Mouse (Mus musculus): ENCODE data around the gene Iqcf3. TPM values are rescaled to one million over a fixed set of nuclear protein-coding genes. Genes with fewer than 3 reads are reported as not detected.

Iqcf3 gene
- polyA plus RNA-seq, 1 experiment from 2014 or later = not detected

DNA sequence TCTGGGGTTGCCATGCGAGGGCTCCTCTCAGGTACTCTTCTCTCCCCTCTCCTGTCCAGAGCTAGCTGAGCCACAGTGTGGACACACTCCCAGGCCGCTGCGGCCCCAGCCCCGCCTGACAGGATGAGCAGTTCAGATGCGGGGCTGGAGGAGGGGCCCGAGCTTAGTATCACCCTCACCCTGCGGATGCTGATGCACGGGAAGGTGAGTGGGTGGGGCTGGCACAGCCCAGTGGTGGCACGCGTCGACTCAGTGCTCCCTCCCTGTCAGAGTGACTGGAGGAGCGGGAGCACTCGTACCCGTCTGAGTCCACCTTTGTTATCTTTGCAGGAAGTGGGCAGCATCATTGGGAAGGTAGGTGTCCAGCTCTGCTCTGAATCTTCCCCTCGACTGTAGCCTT, 101.5 kb downstream of the Iqcf3 start:
- H3K4me1 ChIP-seq (ENCODE audit: control insufficient read depth, insufficient read depth, low read length) = peaks cover 32% of the 10 kb centered on the region
- H3K9me3 ChIP-seq (ENCODE audit: control insufficient read depth, low read depth, low read length) = no peaks in the 10 kb centered on the region
- no peak for ATAC-seq (ENCODE audit: insufficient number of reproducible peaks, insufficient read depth, low FRiP score, low read depth)
- 76% methylated on average over 15 of the region's 15 CpGs for WGBS
- H3K4me2 ChIP-seq (replicated peaks; ENCODE audit: low read depth, low read length) = no peak overlapping the region
- H3K36me3 ChIP-seq (ENCODE audit: control insufficient read depth, insufficient read depth, low read length) = peaks cover 20% of the 10 kb centered on the region
- H3K4me3 ChIP-seq (ENCODE audit: low read depth, low read length) = no peak overlapping the region
- H3K9ac ChIP-seq (replicated peaks; ENCODE audit: low read depth, low read length) = no peak overlapping the region
- no peaks in the 10 kb centered on the region for H3K27me3 ChIP-seq (ENCODE audit: control insufficient read depth, insufficient read depth, low read length)
- H3K27ac ChIP-seq (ENCODE audit: low read length) = no peak overlapping the region

GRCm38 (mm10) chr9:106457920-106458319, 103.5 kb downstream of the Iqcf3 start:
- no peak overlapping the region for H3K9ac ChIP-seq (replicated peaks; ENCODE audit: low read depth, low read length)
- H3K4me1 ChIP-seq (ENCODE audit: control insufficient read depth, insufficient read depth, low read length) = peaks cover 30% of the 10 kb centered on the region
- no peaks in the 10 kb centered on the region for H3K27me3 ChIP-seq (ENCODE audit: control insufficient read depth, insufficient read depth, low read length)
- H3K27ac ChIP-seq (ENCODE audit: low read length) = no peak overlapping the region
- ATAC-seq (ENCODE audit: insufficient number of reproducible peaks, insufficient read depth, low FRiP score, low read depth) = no peak
- no peaks in the 10 kb centered on the region for H3K9me3 ChIP-seq (ENCODE audit: control insufficient read depth, low read depth, low read length)
- no peak overlapping the region for H3K4me3 ChIP-seq (ENCODE audit: low read depth, low read length)
- no peak overlapping the region for H3K4me2 ChIP-seq (replicated peaks; ENCODE audit: low read depth, low read length)
- WGBS = 73% methylated on average over 5 of the region's 5 CpGs
- peaks cover 12% of the 10 kb centered on the region for H3K36me3 ChIP-seq (ENCODE audit: control insufficient read depth, insufficient read depth, low read length)

- Histone ChIP-seq H3K36me3 (ENCODE audit: control insufficient read depth, insufficient read depth, low read length) (peaks cover 8% of the 10 kb centered on the region), H3K9ac (replicated peaks; ENCODE audit: low read depth, low read length) (no peak overlapping the region), H3K27ac (ENCODE audit: low read length) (peak overlapping the region; percentile 44; the same call in 1 of the 2 replicates), H3K27me3 (ENCODE audit: control insufficient read depth, insufficient read depth, low read length) (no peaks in the 10 kb centered on the region), H3K4me2 (replicated peaks; ENCODE audit: low read depth, low read length) (peak overlapping the region; percentile 92; the same call in 1 of the 2 replicates), H3K4me1 (ENCODE audit: control insufficient read depth, insufficient read depth, low read length) (peaks cover 36% of the 10 kb centered on the region), H3K9me3 (ENCODE audit: control insufficient read depth, low read depth, low read length) (no peaks in the 10 kb centered on the region), H3K4me3 (ENCODE audit: low read depth, low read length) (no peak overlapping the region)
- ATAC-seq (ENCODE audit: insufficient number of reproducible peaks, insufficient read depth, low FRiP score, low read depth) = no peak
- WGBS = 42% methylated on average over 9 of the region's 9 CpGs
Measured at GRCm38 (mm10) chr9:106457163-106457559, 104.3 kb downstream of the Iqcf3 start.

DNA sequence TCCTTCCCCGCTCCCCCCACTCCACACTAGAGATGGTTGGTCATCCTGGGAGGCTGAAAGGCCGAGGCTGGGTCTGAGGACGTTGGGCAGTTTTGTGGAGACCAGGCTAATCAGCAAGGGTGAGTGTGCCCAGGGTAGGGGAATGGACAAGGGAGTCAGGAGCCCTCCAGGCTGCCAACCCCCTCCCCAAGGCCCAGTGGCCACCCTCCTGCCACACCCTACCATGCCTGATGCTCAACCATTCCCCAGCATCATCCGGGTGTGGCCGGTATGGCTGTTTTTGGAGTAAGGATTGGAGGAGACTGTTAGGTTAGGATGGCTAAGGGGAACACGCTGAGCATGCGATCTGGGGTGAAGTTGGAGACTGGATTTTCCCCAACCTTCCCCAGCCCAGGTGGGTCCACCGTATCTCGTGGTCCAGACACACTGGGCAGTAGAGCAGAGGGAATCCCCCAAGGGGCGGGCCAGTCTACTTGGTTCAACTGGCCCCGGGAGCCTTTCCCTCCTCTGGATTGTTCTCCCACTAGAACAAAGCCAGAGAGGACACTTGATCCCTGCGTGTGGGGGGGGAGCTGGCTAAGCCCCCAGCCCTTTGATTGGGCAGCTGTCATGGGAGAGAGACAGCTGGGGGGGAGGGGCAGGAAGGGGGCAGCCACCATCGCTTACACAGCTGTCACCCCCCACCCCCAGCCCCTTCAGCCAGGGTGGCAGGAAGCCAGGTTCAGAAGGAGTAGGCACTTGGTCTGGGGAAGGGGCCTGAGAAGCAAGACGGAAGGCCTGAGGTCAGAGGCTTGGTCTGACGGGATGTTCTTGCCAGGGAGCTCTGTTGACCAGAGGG, 104.9 kb downstream of the Iqcf3 start:
- Histone ChIP-seq H3K9ac (replicated peaks; ENCODE audit: low read depth, low read length) (0 out of 2 replicates have a peak overlapping the region, but pooled peaks have one; percentile 67), H3K4me2 (replicated peaks; ENCODE audit: low read depth, low read length) (peak overlapping the region; percentile 92), H3K4me3 (ENCODE audit: low read depth, low read length) (0 out of 2 replicates have a peak overlapping the region, but pooled peaks have one; percentile 1), H3K27ac (ENCODE audit: low read length) (peak overlapping the region; percentile 44; the same call in 1 of the 2 replicates), H3K4me1 (ENCODE audit: control insufficient read depth, insufficient read depth, low read length) (peaks cover 36% of the 10 kb centered on the region), H3K27me3 (ENCODE audit: control insufficient read depth, insufficient read depth, low read length) (no peaks in the 10 kb centered on the region), H3K9me3 (ENCODE audit: control insufficient read depth, low read depth, low read length) (no peaks in the 10 kb centered on the region), H3K36me3 (ENCODE audit: control insufficient read depth, insufficient read depth, low read length) (peaks cover 3% of the 10 kb centered on the region; the same call in 1 of the 2 replicates)
- WGBS = 31% methylated on average over 15 of the region's 15 CpGs
- no peak for ATAC-seq (ENCODE audit: insufficient number of reproducible peaks, insufficient read depth, low FRiP score, low read depth)

GRCm38 (mm10) chr9:106454888-106455681, 106.3 kb downstream of the Iqcf3 start:
- peaks cover 48% of the 10 kb centered on the region for H3K4me1 ChIP-seq (ENCODE audit: control insufficient read depth, insufficient read depth, low read length)
- 4% methylated on average over 17 of the region's 17 CpGs for WGBS
- H3K4me3 ChIP-seq (ENCODE audit: low read depth, low read length) = peak overlapping the region; percentile 76
- H3K36me3 ChIP-seq (ENCODE audit: control insufficient read depth, insufficient read depth, low read length) = no peaks in the 10 kb centered on the region
- H3K9me3 ChIP-seq (ENCODE audit: control insufficient read depth, low read depth, low read length) = no peaks in the 10 kb centered on the region
- peak overlapping the region; percentile 92 for H3K4me2 ChIP-seq (replicated peaks; ENCODE audit: low read depth, low read length)
- peak overlapping the region; percentile 82 for H3K27ac ChIP-seq (ENCODE audit: low read length)
- no peaks in the 10 kb centered on the region for H3K27me3 ChIP-seq (ENCODE audit: control insufficient read depth, insufficient read depth, low read length)
- 0 out of 2 replicates have a peak, but pooled peaks have one; percentile 7 for ATAC-seq (ENCODE audit: insufficient number of reproducible peaks, insufficient read depth, low FRiP score, low read depth)
- H3K9ac ChIP-seq (replicated peaks; ENCODE audit: low read depth, low read length) = peak overlapping the region; percentile 67

- H3K27me3 ChIP-seq (ENCODE audit: control insufficient read depth, insufficient read depth, low read length) = no peaks in the 10 kb centered on the region
- H3K9me3 ChIP-seq (ENCODE audit: control insufficient read depth, low read depth, low read length) = no peaks in the 10 kb centered on the region
- H3K4me2 ChIP-seq (replicated peaks; ENCODE audit: low read depth, low read length) = peak overlapping the region; percentile 92
- H3K4me3 ChIP-seq (ENCODE audit: low read depth, low read length) = peak overlapping the region; percentile 76
- no peaks in the 10 kb centered on the region for H3K36me3 ChIP-seq (ENCODE audit: control insufficient read depth, insufficient read depth, low read length)
- 2% methylated on average over 13 of the region's 20 CpGs for WGBS
- ATAC-seq (ENCODE audit: insufficient number of reproducible peaks, insufficient read depth, low FRiP score, low read depth) = peak; percentile 7; the same call in 1 of the 2 replicates
- H3K9ac ChIP-seq (replicated peaks; ENCODE audit: low read depth, low read length) = peak overlapping the region; percentile 67
- H3K27ac ChIP-seq (ENCODE audit: low read length) = peak overlapping the region; percentile 82; the same call in 1 of the 2 replicates
- H3K4me1 ChIP-seq (ENCODE audit: control insufficient read depth, insufficient read depth, low read length) = peaks cover 56% of the 10 kb centered on the region
Measured at GRCm38 (mm10) chr9:106454071-106454761, 107.2 kb downstream of the Iqcf3 start.

DNA sequence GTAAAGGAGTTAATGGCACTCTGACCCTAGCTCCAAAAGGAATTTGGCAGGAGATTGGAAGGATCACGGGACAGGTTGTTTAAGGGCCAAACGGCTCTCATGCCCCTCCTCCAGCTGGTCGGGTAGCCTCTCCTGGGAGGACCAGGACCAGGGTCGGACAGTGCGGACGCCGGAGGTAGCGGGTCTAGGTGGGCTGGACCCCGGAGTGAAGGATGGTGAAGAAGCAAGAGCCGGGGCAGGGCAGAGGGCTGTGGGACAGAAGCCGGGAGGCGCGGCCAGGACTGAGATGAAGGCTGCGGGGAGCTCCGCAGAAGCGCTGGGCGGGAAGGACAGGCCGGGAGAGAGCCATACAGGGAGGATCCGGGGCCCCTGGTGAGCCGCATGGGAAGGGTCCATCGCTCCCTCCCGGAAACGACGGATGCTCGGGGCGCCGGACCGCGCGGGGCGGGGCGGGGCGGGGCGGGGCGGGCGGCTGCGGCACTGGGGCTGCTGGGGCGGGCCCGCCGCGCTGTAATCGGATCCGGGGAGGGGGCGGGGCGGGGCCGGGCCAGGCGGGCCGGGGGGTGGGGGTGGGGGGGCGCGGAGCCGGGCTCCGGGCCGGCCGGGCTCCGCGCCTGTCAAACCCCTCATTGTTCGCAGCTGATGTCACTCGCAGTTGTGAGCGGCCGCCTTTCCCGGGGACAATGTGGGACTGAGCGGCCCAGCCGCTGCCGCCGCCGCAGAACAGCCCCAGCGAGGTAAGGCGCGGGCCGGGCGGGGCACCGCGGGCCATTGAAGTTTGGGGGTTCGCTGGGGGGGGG, 108.0 kb downstream of the Iqcf3 start, which contains the start of gene Pcbp4:
TSS of gene Pcbp4 (plus strand) at position 21 of the 800 bp plus-strand sequence.
- H3K4me2 ChIP-seq (replicated peaks; ENCODE audit: low read depth, low read length) = peak within 1 kb of the TSS; percentile 92
- H3K36me3 ChIP-seq (ENCODE audit: control insufficient read depth, insufficient read depth, low read length) = no peaks in the 10 kb centered on the region
- H3K4me1 ChIP-seq (ENCODE audit: control insufficient read depth, insufficient read depth, low read length) = peaks cover 62% of the 10 kb centered on the region
- H3K4me3 ChIP-seq (ENCODE audit: low read depth, low read length) = peak within 1 kb of the TSS; percentile 76
- peak within 1 kb of the TSS; percentile 82; the same call in 1 of the 2 replicates for H3K27ac ChIP-seq (ENCODE audit: low read length)
- peak within 1 kb of the TSS; percentile 67 for H3K9ac ChIP-seq (replicated peaks; ENCODE audit: low read depth, low read length)
- H3K9me3 ChIP-seq (ENCODE audit: control insufficient read depth, low read depth, low read length) = no peaks in the 10 kb centered on the region
- H3K27me3 ChIP-seq (ENCODE audit: control insufficient read depth, insufficient read depth, low read length) = no peaks in the 10 kb centered on the region
- WGBS = under 1% methylated on average over 56 of the region's 74 CpGs
- ATAC-seq (ENCODE audit: insufficient number of reproducible peaks, insufficient read depth, low FRiP score, low read depth) = peak; percentile 65
